Comparison of ENCODE assay signal across 19 mouse cellular contexts in the genomic region with DNA sequence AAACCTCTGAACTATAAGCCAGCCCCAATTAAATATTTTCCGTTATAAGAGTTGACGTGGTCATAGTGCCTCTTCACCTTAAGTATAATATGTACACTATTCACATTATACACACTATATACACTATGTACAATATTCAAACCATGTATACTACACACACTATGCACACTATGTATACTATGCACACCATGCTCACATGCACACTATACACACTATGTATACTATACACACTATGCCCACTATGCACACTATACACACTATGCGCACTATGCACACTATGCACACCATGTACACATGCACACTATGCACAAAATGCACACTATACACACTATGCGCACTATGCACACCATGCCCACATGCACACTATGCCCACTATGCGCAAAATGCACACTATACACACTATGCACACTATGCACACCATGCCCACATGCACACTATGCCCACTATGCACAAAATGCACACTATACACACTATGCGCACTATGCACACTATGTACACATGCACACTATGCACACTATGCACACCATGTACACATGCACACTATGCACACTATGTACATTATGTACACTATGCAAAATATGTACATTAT.
DNase-seq lines count a peak whose midpoint lies in the region; ATAC-seq and TF ChIP-seq lines count a peak whose summit lies in the region.
"Had no signal": no experiment of that assay in that cellular context is flagged by ENCODE, and none has a peak within 500 bp of the region (broad histone marks: within the 10 kb centered on the region; RNA-seq: fewer than 3 reads in every experiment).

No protein-coding gene starts in this region.

- no peak for DNase-seq in embryonic facial prominence, embryonic 11.5 days (ENCODE audit: low spot score)
- DNase-seq in embryonic facial prominence, embryonic 10.5 days (ENCODE audit: low spot score): no peak
- no peak for DNase-seq in kidney, adult 2 months
- DNase-seq in kidney, adult 9 months: no peak
- no peak for DNase-seq in left cerebral cortex, postnatal 4 days
- DNase-seq: adrenal gland, postnatal 14 days; cerebellum, adult 18-20 months; cerebellum, postnatal 10 days; embryo, embryonic 11 days; gastrocnemius, postnatal 36 days; heart, adult 11 months; heart, postnatal 14 days had no signal

- H3K4me3 ChIP-seq in embryonic facial prominence, embryonic 11.5 days (ENCODE audit: low read depth, low read length): no peak overlapping the region
- no peak overlapping the region for H3K4me3 ChIP-seq in embryonic facial prominence, embryonic 10.5 days
- H3K4me3 ChIP-seq in kidney, adult 2 months (ENCODE audit: insufficient read depth, low read depth, low read length): no peak overlapping the region
- H3K4me3 ChIP-seq in midbrain, embryonic 12.5 days: no peak overlapping the region
- H3K4me3 ChIP-seq in midbrain, embryonic 16.5 days (ENCODE audit: low read depth, low read length): no peak overlapping the region
- no peak overlapping the region for H3K4me3 ChIP-seq in midbrain, embryonic 15.5 days
- H3K4me3 ChIP-seq: heart, embryonic 15.5 days; hindbrain, embryonic 15.5 days had no signal

- H3K4me1 ChIP-seq in embryonic facial prominence, embryonic 11.5 days (ENCODE audit: control insufficient read depth, insufficient read depth, low read length): no peaks in the 10 kb centered on the region
- H3K4me1 ChIP-seq in embryonic facial prominence, embryonic 10.5 days: 0 out of 2 replicates have a peak, but pooled peaks cover 3% of the 10 kb centered on the region
- no peaks in the 10 kb centered on the region for H3K4me1 ChIP-seq in kidney, adult 2 months (ENCODE audit: control insufficient read depth, insufficient read depth, low read length)
- H3K4me1 ChIP-seq in midbrain, embryonic 12.5 days: no peaks in the 10 kb centered on the region
- no peaks in the 10 kb centered on the region for H3K4me1 ChIP-seq in midbrain, embryonic 16.5 days (ENCODE audit: control insufficient read depth, insufficient read depth, low read length)
- no peaks in the 10 kb centered on the region for H3K4me1 ChIP-seq in midbrain, embryonic 15.5 days
- H3K4me1 ChIP-seq: heart, embryonic 15.5 days; hindbrain, embryonic 15.5 days had no signal

- H3K27me3 ChIP-seq in embryonic facial prominence, embryonic 11.5 days (ENCODE audit: control insufficient read depth, insufficient read depth, low read length): no peaks in the 10 kb centered on the region
- no peaks in the 10 kb centered on the region for H3K27me3 ChIP-seq in embryonic facial prominence, embryonic 10.5 days (replicated peaks; ENCODE audit: low read depth, poor library complexity, severe bottlenecking)
- no peaks in the 10 kb centered on the region for H3K27me3 ChIP-seq in kidney, adult 2 months (replicated peaks; ENCODE audit: control insufficient read depth, insufficient read depth, low read length)
- no peaks in the 10 kb centered on the region for H3K27me3 ChIP-seq in midbrain, embryonic 12.5 days
- H3K27me3 ChIP-seq in midbrain, embryonic 16.5 days (ENCODE audit: control insufficient read depth, insufficient read depth, low read depth, low read length): no peaks in the 10 kb centered on the region
- no peaks in the 10 kb centered on the region for H3K27me3 ChIP-seq in midbrain, embryonic 15.5 days (replicated peaks)
- H3K27me3 ChIP-seq: heart, embryonic 15.5 days; hindbrain, embryonic 15.5 days had no signal

- TF ChIP-seq CTCF in kidney, adult 2 months (conservative IDR thresholded peaks at IDR 0.05; ENCODE audit: insufficient read depth, insufficient read length, low read depth, low read length): no peak

- H3K36me3 ChIP-seq in embryonic facial prominence, embryonic 11.5 days (replicated peaks; ENCODE audit: control insufficient read depth, insufficient read depth, low read depth, low read length): no peaks in the 10 kb centered on the region
- no peaks in the 10 kb centered on the region for H3K36me3 ChIP-seq in embryonic facial prominence, embryonic 10.5 days (replicated peaks)
- H3K36me3 ChIP-seq in kidney, adult 2 months (ENCODE audit: control insufficient read depth, insufficient read depth, low read length): no peaks in the 10 kb centered on the region
- no peaks in the 10 kb centered on the region for H3K36me3 ChIP-seq in midbrain, embryonic 12.5 days
- H3K36me3 ChIP-seq in midbrain, embryonic 16.5 days (ENCODE audit: control insufficient read depth, insufficient read depth, low read length): no peaks in the 10 kb centered on the region
- H3K36me3 ChIP-seq in midbrain, embryonic 15.5 days (replicated peaks): no peaks in the 10 kb centered on the region
- H3K36me3 ChIP-seq: heart, embryonic 15.5 days; hindbrain, embryonic 15.5 days had no signal

- H3K27ac ChIP-seq in embryonic facial prominence, embryonic 11.5 days (replicated peaks; ENCODE audit: low read depth, low read length): no peak overlapping the region
- H3K27ac ChIP-seq in embryonic facial prominence, embryonic 10.5 days (replicated peaks): no peak overlapping the region
- peak overlapping the region; percentile 82; the same call in 1 of the 2 replicates for H3K27ac ChIP-seq in kidney, adult 2 months (ENCODE audit: insufficient read depth, low read depth, low read length)
- no peak overlapping the region for H3K27ac ChIP-seq in midbrain, embryonic 12.5 days (replicated peaks)
- no peak overlapping the region for H3K27ac ChIP-seq in midbrain, embryonic 16.5 days (ENCODE audit: low read length)
- no peak overlapping the region for H3K27ac ChIP-seq in midbrain, embryonic 15.5 days
- H3K27ac ChIP-seq: heart, embryonic 15.5 days; hindbrain, embryonic 15.5 days had no signal

- TF ChIP-seq POLR2A in kidney, adult 2 months (IDR thresholded peaks at IDR 0.05; ENCODE audit: low read depth, low read length): no peak

- no peak overlapping the region for H3K9ac ChIP-seq in embryonic facial prominence, embryonic 11.5 days (replicated peaks; ENCODE audit: low read length)
- no peak overlapping the region for H3K9ac ChIP-seq in midbrain, embryonic 12.5 days (replicated peaks)
- no peak overlapping the region for H3K9ac ChIP-seq in midbrain, embryonic 16.5 days (ENCODE audit: low read depth, low read length)
- H3K9ac ChIP-seq in midbrain, embryonic 15.5 days: no peak overlapping the region
- H3K9ac ChIP-seq: heart, embryonic 15.5 days; hindbrain, embryonic 15.5 days had no signal

- ATAC-seq in embryonic facial prominence, embryonic 11.5 days (replicated peaks; ENCODE audit: insufficient number of reproducible peaks, low FRiP score, low TSS enrichment, low read depth): 0 out of 2 replicates have a peak, but pooled peaks have one; percentile 59
- ATAC-seq in midbrain, embryonic 12.5 days (ENCODE audit: low FRiP score, low read depth): 0 out of 2 replicates have a peak, but pooled peaks have one; percentile 38
- ATAC-seq in midbrain, embryonic 16.5 days: no peak
- ATAC-seq in midbrain, embryonic 15.5 days (replicated peaks): peak; percentile 42; the same call in 1 of the 2 replicates
- ATAC-seq: activated CD4-positive, CD25-positive, alpha-beta regulatory T cell, adult 4 months; forebrain, embryonic 14.5 days had no signal

- no peaks in the 10 kb centered on the region for H3K9me3 ChIP-seq in embryonic facial prominence, embryonic 11.5 days (replicated peaks; ENCODE audit: control insufficient read depth, low read length)
- H3K9me3 ChIP-seq in embryonic facial prominence, embryonic 10.5 days: no peaks in the 10 kb centered on the region
- no peaks in the 10 kb centered on the region for H3K9me3 ChIP-seq in midbrain, embryonic 12.5 days
- H3K9me3 ChIP-seq in midbrain, embryonic 16.5 days (replicated peaks; ENCODE audit: control insufficient read depth, low read length, poor library complexity, severe bottlenecking): no peaks in the 10 kb centered on the region
- no peaks in the 10 kb centered on the region for H3K9me3 ChIP-seq in midbrain, embryonic 15.5 days
- H3K9me3 ChIP-seq: heart, embryonic 15.5 days; hindbrain, embryonic 15.5 days had no signal

- 93% methylated on average over 6 of the region's 6 CpGs for WGBS in embryonic facial prominence, embryonic 11.5 days
- WGBS in embryonic facial prominence, embryonic 10.5 days: 93% methylated on average over 6 of the region's 6 CpGs
- 96% methylated on average over 6 of the region's 6 CpGs for WGBS in kidney, adult 2 months
- WGBS in midbrain, embryonic 12.5 days: 95% methylated on average over 6 of the region's 6 CpGs
- WGBS in midbrain, embryonic 16.5 days: 96% methylated on average over 6 of the region's 6 CpGs
- 96% methylated on average over 6 of the region's 6 CpGs for WGBS in midbrain, embryonic 15.5 days

- H3K4me2 ChIP-seq in embryonic facial prominence, embryonic 11.5 days (ENCODE audit: low read depth, low read length): no peak overlapping the region
- no peak overlapping the region for H3K4me2 ChIP-seq in midbrain, embryonic 12.5 days (replicated peaks)
- no peak overlapping the region for H3K4me2 ChIP-seq in midbrain, embryonic 16.5 days (ENCODE audit: low read length)
- no peak overlapping the region for H3K4me2 ChIP-seq in midbrain, embryonic 15.5 days
- H3K4me2 ChIP-seq: heart, embryonic 15.5 days; hindbrain, embryonic 15.5 days had no signal

- intact Hi-C loops in left cerebral cortex, postnatal 4 days (cut with DNase I): no loop called here
